Mouse (Mus musculus) frontal cortex, postnatal 10 days (tissue): ENCODE measurements at regions not wholly inside any gene's neighbourhood (a gene's known extent, or its start where the extent isn't known, plus 50 kb on each side); places are given as distances from the start of the nearest gene placed in this dataset.

Experiments used
- DNase-seq, 2 experiments: peaks; one replicate each; pipeline ENCODE4 v3.0.0; 2022; ENCODE audit warnings: low spot score in 2 of 2, mixed read lengths in 1 of 2

DNA sequence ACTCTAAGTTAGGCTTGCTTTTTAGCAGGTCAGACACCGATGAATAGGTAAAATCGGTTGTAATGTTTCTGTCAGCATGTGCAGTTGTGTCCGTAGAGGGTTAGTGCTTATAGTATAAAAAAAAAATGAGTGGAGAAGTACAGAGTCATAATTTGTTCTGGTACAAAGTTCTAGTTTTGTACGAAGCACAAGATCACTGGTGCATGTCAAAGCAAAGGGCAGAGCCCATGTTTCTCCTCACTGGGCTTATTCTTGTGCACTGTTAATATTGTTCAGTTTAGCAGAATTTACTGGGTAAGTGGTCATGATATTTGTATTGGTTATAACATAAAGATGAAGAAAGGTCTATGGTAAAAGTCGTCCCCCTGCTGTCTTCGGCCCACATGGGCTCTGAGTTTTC is 330.4 kb upstream of the Fam241a start:
- no peak for DNase-seq

DNA sequence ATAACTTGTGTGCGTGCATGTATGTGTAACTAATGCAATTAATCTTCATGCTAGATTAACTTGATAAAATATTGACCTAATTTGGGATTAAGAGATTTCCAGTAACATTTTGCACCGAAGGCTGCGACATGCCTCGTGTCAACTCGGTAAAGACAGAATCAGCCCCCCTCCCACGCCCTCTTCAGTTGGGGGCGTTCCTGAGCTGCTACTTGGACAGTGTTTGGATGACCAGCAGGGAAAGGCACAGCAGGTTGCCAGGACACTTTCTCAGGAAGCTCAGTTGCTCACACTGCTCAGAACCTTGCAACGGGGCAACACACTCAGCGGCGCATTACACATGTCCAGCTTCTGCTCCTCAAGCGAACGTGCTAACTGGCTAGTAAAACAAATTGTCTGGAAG is 326.2 kb upstream of the Fam241a start:
- DNase-seq, result no peak

DNA sequence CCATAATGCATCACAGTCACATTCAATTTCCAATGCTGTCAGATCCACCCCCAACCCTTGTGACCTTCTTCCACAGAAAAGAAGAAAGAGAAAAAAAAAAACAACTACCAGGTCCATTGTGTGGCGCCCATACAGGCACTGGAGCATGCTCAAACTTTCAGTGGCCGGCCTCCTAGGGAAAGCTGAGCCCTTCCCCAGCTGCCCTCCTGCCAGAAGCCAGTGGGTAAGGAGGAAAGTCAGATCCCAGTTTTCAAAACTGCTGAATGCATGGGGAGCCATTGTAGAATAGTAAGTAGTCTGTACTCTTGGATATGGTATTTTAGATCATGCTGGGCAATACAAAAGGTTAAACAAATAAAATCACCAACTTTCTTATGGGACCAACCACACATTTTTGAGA is 325.5 kb upstream of the Fam241a start:
- no peak for DNase-seq

DNA sequence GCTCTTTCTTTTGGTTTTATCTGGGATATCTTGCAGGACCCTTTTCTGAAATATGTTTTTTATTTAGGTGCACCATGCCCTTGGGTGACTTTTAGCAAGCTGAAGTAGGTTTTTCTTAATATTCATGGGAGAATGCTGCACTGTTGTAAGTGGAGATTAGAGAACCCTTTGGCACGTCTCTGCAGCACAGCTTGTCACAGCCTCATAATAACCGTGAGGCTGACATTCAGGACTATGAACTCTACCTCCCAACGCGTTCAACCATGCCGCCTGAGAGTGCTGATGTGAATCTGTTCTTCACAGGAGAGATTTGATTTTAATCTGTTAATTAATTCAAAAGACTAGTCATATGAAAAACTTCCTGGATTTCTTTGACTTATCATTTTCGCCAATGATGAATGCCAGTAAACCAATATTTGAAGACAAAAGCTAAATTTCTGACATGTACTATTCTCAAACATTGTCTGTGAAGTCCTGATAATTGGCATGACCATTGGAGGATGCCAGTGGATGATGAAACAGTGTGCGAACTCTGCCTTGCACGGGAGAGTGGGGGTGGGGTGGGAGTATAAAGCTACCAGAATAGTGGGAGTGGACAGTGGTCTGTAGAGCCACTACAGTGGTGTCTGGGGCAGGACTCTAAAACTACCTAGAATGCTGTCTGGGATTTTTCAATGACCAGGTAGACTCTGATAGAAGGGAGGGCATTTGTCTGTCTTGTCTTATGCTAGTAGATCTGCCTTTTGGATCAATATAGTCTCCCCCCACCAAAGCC is 324.8 kb upstream of the Fam241a start:
- no peak for DNase-seq

DNA sequence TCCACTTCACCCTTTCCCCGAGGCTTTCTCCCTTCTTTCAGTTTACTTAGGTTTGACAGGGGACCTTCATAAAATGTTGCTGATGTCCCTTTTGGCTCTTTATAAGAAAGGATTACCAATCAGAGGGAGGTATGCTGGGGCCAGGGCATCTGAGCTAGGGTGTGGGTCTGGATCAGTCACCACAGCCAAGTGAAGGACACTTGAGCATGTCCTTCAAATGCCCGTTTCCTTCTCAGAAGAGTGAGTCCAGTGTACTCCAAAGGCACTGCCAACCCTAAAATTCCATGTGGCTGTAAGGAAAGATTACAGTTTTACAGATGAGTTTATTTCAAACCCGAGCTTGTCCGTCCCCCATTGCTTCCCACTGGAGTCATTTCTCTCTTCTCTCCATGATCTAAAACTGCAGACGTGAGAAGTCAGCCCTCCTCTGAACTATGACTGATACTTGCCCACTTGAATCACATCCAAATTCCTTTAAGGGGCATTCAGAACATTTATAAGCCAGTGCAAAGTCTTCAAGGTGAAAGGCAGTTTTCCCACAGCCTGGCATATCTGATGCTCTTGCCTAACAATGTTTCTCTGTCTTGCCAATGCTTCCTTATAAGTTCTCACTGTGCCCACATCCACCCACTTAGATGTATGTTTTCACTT is 321.8 kb upstream of the Fam241a start:
- DNase-seq, result no peak

DNA sequence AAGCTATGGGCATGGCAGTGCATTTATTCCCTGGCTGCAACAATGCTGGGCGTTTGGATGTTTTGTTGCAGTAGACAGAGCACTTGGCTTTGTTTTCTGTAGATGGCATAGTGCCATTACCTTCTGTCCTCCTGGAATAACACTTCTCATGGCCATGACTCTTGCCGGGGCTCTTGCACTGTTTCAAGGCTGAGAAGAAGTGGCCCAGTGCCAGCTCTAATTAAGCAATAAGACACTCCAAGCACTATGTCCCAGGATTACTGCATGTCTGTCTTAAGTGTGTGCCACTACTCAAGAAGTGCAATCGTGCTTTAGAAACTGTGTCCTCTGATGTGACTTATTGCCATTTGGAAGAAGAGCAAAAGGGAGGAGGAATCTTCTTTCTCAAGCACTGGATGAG is 316.1 kb upstream of the Fam241a start:
- DNase-seq, result no peak

DNA sequence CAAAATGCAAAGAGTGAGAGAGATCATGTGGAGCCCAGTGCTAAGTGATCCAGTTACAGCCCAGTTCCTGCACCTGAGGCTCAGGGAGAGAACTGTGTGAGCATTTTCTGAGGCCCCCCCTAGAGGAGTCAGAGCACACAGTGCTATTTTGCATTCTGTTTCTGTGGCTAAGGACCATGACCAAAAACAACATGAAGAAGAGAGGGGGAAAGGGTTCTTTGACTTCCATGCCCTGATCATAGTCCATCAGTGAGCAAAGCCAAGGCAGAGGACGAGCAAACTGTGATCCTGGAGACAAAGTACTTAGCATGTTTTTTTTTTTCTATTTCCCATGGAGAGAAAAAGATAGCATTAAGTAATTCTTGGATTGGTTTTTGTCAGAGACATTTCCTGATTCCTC is 314.5 kb upstream of the Fam241a start:
- no peak for DNase-seq

DNA sequence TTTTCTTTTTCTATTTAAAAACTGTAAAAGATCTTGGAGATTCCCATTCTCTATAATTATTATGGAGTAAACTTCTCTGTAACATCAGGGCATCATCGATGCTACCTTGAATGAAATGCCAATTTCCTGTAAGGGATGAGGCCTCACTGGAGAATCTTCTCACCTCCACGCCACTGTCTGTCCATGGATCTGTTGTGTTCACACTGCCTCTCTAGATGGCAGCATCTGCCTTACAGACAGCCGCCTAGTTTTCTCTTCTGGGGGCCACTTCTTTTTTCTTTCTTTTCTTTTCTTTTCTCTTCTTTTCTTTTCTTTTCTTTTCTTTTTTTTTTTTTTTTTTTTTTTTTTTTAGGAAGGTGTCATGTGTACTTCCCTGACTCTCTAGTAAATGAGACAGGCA is 310.8 kb upstream of the Fam241a start:
- no peak for DNase-seq

DNA sequence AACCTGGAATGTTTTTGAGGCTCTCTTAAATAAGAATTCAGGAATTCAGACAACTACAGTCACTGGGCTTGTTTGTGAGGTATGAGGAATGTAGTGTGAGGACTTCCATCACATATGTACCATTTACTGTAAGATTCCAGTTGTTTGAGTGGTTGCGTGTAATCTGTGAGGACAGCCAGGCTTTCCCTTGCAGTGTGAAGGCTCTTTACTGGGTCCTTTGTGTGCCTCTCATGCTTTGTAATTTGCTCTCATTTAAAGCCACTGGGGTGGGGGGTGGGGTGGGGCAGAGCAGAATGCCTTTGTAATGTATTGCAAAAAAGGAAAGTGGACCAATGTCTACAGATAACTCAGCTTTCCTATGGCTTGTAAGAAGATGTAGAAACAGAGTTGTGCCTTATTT is 310.4 kb upstream of the Fam241a start:
- DNase-seq, result no peak

DNA sequence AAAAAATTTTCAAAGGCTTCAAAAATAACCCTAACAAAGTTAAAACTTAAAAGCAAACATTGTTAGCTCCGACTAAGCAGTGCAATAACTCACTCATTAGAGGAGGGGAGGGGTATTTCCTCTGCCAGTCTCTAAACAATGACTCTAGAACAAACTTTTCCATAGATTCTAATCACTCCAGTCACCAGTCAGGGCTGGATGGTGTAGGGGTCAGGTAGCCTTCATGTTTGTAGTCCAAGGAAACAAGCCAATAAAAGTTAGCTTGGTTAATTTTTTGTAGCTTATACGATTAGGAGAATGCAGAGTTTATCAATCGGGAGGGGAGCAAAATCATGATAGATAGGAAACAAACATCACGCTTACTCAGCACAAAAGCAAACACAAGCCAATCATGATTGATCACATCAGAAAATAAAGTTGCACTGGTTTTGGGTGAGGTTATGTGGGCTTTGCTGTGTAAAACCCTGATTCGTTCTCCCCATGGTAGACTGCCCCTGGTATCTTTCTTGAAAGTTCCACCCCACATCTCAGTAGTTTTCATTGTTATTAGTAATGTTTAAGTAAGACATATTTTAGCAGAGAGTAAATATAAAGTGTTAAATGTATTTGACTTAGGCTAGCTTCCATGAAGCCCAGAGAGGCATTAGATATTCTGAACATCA is 304.6 kb upstream of the Fam241a start:
- DNase-seq, result no peak

DNA sequence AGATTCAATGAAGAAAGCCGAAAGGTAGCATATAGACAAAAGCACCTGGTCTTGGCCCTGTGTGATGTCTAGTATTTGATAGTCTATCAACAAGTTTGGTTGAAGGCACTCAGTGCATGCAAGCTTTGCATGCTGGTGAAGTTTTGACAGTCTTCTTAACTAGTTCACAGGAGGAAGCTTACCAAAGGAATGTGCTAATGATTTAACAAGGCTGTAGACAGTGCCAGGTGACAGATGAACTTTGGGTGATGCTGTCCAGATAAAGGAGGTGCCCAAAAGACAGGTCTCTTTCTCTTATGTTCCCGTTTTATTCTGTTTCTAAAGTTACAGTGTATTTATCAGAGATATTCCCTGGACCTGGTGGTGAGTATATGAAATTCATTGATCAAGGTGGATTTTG is 303.3 kb upstream of the Fam241a start:
- no peak for DNase-seq

DNA sequence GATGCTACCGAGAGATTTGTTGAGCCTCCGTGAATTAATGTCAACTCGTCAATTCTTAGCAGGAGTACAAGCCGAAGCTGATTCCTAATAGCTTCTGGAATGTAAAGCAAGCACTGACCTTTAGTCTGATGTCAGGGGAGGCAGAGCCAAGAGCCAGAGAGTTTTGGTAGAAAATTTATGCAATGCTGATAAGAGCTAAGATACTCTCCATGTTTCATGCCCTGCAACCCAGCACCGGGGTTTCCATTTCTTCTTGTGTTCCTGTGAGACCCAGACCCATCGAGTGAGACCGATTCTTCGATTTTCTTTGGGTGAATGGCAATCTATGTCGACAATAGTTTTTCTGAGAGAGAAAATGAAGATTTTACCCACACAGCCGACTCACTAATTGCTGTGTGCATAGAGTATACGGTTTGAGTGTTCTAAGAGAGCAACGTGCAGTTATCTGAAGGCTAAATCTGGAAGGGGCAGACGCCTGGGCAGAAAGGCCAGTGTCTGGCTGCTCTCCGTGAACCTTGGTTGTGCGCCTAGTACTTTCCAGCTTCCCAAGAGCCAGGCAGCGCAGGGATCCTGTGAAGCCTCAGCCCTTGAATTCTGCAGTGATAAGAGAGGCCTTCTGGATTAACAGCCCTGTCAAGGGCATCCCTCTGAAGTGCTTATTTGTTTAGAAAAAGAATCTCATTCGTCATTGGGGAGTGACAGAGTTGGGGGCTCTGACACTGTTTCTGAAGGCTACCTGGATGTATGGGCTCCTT is 296.1 kb upstream of the Fam241a start:
- DNase-seq, result no peak

DNA sequence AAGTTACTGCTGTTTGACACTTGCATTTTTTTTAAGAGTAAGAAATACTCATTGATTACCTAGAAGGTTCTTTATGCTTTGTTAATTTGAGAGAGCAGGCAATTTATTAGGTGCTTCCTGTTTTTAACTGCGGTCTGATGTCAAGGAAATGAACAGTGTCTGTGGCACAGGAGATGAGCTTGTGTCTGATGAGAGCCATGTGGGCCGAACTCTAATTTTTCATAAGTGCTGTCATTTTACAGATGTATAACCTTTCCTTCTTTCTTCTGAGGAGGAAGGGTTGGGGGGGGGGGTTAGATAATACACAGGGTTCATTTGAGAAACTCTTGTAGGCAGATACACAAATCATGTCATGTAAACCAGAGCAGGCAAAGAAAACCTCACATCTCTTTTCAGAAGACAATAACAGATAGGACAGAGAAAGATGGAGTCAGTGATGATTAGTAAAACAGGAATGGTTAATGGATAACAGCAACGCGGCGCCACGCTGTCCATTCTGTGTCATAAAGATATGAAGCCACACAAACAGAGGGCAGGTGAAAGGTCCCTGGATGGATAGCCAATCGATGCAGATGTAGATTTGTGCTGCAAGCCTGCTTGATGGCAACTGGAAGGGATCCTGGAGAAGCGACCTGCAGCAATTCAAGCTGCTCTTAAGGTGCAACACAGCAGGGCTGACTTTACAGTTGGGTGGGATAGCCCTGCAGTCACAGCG is 291.4 kb upstream of the Fam241a start:
- no peak for DNase-seq

DNA sequence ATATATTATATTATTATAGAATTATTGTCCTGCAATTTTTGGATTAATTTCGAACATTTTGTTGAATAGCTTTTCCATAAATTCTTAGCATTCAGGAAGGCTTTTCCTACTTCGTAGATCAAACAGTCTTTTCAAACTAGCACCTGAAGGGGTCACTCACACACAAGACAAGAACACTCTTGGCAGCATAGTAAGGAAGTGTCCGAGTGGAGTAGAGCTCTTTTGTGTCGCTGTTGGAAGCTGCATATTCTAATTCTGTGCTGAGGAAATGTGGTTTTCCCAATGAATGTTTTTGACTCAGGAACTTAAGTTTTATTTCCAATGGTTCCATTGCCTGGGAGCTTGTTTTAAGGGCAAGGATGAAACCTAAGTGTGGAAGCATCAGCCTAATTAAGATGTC is 290.2 kb upstream of the Fam241a start:
- DNase-seq, result no peak

DNA sequence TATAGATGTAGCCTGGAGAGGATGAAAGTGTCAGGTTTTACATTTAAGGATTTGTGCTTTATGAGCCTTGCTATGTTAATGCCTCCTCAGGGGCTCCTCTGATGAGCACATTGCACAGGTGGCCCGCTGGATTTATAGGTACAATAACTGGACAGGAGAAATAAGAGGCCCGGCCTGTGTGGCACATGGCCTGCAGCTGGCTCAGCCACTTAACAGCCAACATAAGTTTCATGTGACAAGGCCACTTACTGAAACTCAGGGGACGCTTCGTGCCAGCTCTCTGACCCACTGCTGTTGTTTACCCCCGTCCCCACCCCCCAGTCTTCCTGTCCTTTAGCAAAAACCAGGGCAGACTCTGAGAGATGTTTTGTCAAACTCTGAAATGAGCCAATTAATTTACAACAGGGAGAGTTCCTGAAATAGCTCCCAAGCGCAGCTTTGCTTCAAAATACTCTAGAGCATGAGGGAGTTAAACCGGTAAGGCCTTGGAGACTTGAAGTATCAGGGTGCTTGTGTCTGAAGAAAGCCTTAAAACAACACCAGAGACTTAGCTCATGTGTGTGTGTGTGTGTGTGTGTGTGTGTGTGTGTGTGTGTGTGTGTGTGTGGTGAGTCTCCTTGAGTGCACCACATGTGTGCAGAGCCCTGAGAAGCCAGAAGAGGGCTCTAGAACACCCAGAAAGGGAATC is 285.2 kb upstream of the Fam241a start:
- no peak for DNase-seq

DNA sequence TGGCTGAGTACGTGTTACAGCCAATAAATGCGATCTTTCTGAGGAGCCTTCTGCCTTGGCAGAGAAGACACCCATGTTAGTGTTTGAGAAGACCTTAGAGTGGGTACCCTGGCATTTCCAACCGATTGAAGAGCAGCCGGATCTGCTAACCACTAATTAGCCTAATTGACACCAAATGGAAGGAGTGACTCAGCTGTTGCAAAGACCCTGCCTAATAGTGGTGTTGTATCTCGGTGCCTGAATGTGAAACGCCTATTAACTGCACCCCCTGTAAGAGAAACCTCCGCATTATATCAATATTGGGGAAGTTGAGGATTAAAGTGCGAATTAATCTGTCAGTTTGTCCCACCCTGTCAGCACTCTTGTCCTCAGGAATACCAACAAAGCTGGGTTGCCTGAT is 253.1 kb upstream of the Fam241a start:
- DNase-seq, result no peak

DNA sequence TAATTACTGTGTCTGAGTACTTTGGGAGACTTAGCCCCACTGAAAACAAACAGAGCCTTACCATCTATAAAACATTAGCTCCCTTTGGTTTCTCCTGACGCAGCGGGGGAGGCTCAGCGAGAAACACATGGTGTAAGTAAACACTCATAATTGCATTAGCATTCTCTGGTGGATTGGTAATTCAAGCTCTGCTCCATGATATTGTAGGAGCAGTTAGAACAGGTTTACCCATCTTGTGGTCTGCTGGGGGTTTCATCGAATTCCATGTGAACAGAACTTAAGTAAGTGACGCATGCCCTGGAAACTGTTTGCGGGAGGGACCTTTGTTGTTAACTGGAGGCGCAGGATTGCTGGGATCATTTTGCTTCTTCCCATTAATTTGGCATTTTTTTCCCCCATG is 249.2 kb upstream of the Fam241a start:
- no peak for DNase-seq

DNA sequence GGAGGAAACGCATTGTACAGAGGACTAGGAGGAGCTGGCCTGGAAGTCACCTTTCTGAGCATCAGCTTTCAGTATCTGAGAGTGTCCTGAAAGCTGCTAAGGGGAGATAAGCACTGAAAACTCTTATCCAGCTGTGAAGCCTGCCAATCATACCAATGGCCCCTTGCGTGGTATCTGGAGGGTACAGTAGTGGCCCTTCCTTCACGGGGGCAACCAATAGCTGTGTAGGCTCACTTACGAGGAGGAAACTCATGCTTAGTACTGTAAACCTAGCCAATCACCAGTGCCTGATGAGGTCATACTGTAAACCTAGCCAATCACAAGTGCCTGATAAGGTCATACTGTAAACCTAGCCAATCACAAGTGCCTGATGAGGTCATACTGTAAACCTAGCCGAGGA is 231.7 kb upstream of the Fam241a start:
- DNase-seq, result no peak

DNA sequence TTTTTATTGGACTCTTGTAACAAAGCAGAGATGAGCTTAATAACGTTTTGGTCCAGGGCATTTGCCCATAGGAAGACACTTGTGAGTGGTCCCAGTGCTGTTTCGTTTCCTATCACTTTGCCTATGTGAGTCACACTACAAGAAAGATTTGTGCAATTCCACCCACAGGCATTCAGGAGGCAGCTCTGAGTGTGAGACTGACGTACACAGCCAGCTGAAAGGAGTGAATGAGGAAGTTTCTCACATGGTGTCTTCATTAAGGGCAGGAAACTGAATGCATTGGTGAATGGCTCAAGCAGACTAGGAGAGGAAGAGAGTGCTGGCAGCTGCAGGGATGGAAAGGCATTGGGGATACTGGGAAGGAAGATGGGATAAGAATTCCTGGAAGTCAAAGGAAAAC is 230.5 kb upstream of the Fam241a start:
- no peak for DNase-seq

DNA sequence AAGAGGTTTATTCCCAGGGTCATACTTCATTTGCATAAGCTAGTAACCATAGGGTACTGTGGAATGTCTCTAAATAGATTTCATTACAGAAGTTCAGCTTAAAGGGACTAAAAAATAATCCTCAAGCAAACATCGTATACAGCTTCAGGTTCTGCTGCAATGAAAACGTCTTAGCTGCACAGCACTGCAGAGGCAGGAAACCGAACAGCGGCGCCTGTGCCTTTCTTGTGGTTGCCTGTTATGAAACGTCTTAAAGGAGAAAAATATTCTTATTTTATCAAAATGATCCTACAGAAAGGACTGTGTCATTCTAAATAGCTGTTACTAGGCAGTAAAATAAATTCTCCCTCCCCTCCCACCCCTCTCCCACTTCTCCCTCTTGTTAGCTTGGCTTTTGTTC is 226.0 kb upstream of the Fam241a start:
- no peak for DNase-seq
